Mouse (Mus musculus) gastrocnemius, adult 18-20 months (tissue): Measurements from ENCODE around the gene Cand1. TPM values are rescaled to one million over a fixed set of nuclear protein-coding genes. Genes with fewer than 3 reads are reported as not detected.
A peak's percentile ranks its signal among the peaks of the same experiment; 100 is the strongest.

Experiments
- DNase-seq: peaks from one replicate; pipeline ENCODE4 v3.0.0; 2021; ENCODE audit warnings: low spot score
- total RNA-seq, 2 experiments: library from RNA; stranded (reverse); gene quantifications; 2 replicates each; pipeline ENCODE4 v1.2.3; 2021

The Cand1 gene
- total RNA-seq, 2 experiments from 2014 or later, result 13.0 to 20.7 TPM

DNA sequence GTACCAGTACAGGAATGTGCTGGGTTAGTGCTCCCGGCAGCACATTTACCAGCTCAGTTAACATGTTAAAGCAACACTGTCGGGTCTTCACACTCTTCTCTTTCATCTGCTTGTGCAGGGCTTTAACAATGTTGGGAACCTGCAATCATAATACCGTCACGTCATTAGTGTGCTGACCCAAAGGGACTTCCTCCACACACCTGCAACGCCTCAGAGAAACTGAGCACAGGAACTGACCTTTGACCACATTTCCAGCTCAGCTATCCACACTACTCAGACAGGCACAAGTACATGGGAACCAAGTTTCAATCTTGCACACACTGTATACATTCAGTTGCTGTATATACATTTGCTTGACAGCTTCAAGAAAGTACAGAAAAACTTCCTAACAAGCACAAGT, 27.4 kb downstream of the Cand1 start:
- no peak for DNase-seq

DNA sequence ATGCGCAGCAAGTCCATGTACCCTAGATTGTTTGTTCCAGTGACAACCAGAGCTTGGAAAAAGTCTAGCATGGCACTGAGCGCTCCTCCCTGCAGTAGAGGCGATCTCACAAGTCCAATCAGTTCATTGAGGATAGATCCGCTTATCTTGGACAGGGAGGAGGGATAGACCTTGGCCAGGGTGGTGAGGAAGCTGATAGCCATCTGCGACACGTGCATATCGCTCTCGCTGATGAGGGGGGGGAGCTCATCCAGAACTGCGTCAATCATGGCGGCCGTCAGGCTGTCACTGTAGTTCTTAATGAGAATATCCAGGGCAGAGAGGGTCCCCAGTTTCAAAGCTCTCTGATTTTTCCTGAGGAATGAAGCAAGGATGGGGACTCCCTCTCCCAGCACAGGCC, 28.6 kb downstream of the Cand1 start:
- no peak for DNase-seq

DNA sequence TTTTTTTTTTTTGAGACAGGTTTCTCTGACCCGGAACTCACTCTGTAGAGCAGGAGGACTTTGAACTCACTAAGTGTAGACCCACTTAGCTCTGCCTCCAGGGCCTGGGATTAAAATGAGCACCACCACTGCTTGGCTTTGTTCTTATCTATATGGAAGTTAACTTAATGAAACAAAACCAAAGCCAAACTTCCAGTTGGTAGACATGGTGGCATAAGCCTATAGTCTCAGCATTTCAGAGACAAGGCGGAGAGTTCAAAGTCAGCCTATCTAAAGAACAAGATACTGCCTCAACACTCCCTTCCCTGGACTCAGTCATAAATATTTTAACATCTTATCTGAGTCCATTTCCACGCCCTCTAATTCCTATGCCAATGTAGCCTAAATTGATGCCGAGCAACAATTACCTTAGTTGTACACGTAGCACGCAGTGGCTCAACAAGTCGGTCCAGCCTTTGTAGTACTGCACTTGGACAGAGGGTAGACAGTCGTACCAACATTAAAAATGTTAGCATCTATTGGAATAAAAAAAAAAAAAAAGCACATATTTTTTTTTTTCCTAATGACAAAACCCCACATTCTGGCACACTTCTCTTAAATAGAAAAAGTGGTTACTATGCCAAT, 33.4 kb downstream of the Cand1 start:
- no peak for DNase-seq

DNA sequence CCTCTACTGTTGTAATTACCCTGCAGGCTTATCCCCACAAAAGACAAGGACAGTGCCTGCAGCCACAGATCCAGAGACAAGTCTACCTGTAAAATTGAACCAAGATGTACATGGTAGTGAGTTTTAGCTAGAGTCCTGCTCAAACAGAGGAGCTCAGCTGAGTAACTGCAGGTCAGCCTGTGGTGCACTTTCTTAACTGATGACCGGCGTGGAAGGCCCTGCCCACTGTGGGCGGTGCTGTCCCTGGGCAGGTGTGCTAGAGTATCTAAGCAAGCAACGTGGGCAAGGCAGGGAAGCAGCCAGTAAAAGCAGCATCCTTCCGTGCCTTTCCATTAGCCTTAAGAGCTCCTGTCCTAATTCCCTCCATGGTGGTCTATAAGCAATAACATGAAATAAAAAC, 34.6 kb downstream of the Cand1 start:
- DNase-seq, result no peak

DNA sequence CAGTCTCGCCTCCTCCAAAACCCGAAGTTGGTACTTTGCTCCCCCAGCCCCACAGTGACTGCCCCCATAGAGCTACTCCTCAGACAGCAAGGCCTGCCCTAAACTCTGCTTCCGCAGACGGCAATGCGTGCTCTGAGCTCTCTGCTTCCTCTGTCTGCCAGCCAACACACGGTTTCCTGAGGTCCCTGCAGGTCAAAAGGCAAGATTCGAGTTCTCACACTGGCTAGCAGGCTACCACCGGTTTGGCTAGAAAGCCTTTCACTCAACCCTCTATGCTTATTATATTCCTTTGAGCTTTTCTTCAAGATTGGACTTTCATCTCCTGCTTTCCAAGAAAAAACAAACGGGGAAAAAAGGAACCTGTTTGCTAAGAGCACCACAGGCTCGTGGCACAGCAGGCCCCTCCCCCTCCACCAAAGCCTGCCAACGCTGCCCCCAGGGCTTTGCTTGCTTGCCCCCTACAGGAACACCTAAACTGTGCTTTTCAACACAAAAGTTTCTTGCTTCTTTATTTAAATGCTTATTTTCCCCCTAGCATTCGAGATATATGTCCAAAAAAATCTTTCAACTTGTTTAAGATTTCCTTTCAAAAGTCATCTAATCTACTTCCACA, 35.4 kb downstream of the Cand1 start:
- no peak for DNase-seq

DNA sequence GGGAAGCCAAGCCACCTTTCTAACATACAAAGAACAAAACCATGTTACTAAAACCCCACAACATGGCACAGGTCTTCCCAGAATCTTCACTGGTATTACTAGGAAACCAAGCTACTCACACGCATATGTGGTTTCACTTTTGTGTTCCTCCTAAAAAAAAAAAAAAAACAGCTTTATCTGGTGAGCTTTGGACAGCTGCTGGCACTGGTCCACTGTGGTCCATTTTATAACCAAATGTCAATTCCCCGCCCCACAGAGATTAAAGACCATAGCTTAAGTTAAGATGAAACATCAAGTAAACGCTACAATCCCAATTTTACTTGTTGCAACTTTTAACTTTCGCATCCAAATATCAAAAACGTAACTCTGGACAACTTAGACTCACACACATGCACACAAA, 40.0 kb downstream of the Cand1 start:
- no peak for DNase-seq

DNA sequence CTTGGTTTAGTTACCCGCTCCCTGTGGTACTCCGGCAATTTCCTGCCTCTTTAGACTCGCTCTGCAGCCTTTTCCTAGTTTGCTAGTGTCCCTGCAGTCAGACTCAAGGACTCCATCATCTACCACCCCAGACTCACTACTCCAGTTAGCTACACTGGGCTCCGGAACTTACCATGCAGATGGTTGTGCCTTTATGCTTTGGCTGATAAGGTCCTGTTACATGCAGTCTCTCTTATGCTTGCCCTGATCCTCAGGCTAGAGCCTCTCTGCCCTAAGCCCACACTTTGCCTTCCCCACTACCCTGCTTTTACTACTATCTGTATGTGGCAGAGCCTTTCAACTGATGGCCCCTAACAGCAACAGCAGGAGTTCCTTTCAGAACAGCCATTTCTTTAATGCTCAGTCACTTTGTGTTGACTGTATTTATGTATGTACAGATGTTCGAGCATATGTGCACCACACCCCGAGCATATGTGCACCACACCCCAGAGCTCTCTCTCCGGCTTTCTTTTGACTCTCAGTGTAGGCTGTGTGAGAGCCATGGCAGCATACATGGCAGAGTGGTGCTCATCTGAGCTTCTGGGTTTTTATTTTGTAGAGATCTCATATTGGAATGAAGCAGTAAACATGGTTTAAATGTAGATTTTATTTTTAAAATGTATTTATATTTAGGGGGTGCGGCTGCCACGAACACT, 41.5 kb downstream of the Cand1 start:
- DNase-seq, result no peak

DNA sequence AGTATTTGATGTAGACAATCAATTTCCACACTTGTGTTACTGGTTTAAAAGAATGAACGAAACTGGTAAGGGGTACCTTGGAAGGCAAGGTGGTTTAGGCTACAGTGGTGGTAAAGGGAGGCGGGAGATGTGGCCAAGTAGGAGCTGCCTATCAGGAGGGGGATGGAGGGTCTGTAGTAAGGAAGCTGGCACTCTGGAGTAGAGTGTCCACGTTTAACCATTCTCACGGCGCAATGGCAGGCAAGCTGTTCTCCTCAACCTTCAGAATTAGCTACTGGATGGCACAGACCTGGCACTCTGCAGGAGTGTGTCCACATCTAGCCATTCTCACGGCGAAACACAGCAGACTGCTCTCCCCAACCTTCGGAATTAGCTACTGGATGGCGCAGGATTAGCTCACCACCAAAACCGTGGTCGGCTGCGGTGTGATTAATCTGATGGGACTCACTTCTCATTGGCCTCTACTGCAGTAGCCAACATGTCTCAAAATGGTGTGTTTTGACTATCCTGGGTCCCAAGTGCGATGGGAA, 42.2 kb downstream of the Cand1 start:
- DNase-seq, result no peak

DNA sequence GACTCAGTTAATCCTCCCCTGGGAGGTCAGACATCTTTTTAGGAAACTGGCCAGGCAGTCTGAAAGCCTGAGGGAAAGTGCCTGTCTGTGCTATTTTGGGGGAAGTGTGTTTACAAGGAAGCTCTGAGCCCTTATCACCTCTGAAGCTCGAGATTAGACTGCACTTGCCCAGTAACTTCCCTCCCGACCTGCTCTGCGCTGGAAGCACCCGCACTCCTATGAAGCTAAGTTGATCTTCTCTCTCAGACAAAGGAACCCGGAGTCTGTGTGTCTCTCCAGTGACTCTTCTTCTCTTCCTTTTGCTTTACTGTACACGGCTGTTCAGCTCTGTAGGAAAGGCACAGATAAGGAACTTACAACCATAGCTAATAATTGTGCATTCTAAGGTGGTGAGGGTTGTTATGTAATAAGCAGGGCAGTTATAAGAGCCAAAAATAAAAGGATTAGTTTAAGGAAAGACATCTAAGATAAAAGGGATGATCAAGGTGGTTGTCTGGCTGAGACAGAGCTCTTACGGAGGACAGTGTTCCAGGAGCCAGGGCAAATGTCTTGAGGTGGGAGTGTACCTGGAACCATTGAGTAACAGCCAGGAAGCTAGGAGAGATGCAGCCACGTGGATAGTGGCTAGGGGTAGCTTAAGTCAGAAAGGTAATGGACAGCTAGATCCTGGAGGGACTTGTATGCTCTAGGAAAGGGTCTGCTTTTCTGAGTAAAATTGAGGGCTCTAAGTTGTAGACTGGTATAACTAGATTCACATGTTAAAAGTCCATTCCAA, 47.1 kb downstream of the Cand1 start:
- DNase-seq, result no peak

DNA sequence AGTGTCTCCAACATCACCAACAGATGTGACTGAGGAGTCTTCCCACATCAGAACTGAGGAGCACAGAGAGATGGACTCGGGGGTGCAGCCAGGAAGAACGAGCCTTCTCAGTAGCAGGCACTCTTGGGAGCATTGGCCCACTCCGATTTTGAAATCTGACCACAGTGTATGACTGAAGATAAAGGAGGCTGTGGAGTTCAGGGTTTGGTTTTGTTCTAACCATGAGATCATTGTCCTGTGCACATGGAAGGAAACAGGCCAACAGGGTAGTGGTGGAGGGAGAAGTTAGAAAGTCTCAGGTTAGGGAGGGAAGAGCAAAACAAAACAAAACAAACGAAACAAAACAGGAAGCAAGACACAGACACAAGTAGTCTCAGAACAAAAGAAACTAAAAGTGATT, 52.1 kb downstream of the Cand1 start:
- DNase-seq, result no peak

DNA sequence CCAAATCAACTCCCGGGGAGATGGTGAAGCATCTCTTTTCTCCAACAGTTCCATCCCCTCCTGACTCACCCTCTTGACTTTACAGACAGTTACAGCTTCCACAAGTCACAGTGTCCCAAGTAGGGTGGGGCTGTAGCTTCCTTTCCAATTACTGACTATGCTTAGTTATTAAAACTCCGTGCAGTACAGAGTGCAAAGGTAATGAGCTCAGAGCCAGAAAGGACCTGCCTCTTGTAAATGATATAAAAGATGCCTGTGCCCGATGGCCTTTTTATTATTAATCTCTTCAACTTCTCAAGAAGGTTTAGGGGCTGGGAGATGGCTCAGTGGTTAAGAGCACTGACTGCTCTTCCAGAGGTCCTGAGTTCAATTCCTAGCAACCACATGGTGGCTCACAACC, 70.2 kb downstream of the Cand1 start:
- no peak for DNase-seq

DNA sequence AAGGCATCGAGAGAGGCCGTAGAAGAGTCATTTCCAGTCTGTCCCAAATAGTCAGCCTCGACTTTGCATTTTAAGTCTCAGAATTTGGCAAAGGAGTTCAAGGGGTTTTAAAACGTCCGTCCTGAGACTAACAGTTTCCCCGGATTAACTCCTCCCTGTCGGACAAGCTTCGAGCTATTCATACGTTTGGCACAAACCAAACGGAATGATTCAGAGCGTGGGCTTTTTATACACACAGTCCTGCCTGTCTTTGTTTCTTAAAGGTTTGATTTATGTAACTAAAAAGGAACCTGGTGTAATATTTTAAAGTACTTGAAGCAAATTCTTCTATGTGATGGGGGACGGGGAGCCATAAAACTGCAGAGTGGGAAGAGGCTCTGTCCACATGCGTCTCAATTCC, 70.6 kb downstream of the Cand1 start:
- no peak for DNase-seq

DNA sequence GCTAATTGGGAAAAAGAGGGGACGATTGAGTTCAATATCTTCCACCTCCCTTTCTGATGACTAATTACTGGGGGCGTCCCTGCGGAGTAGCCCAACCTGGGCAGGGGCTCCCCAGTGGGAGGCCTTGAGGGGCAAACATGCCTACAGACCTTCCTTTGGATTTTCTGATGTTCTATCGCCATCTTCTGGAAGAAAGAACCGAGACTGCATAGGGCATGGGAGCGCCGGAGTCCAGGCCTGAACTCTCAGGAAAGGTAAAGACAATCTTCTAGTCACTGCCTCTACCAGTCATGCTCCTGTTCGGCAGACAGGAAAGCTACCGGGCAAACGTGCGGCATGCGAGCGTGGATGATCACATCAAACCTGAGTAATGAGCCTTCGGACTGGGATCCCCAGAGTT, 71.1 kb downstream of the Cand1 start:
- DNase-seq, result peak; percentile 28

DNA sequence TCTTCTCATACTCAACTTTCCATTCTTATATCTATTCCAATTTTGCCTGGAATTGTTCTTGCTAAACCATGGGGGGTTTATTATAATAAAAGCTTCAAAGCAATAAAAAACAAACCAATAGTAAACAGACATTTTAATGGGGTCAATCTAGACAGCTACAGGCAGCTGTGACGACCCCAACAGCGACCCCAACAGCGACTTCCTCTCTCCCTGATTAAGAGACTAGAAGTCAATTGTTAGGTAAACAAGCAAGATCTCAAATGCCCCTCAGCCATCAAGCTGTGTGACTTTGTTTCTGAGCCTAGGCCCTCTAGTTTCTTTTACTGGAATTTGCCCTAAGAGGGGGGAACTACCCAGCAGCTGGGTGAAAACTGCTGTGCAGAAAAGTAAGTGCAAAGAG, 72.0 kb downstream of the Cand1 start:
- no peak for DNase-seq

DNA sequence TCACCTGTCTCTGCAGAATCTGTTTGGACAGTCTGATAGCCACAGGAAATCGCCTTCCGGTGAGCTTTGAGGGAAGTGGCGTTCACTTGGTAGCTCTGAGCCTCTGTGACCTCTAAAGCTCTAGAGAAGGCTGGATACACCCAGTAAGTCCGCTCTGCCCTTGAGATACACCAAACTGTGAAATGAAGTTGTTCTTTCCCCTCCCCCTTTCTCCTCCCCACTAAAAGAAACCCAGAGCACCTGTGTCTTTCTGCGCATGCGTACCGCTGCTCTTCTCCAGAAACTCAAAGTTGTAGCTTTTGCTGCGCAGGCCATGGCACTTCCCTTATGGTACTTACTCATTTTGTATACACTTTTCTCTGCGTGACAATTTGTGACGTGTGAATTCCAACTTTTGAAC, 74.8 kb downstream of the Cand1 start:
- no peak for DNase-seq

DNA sequence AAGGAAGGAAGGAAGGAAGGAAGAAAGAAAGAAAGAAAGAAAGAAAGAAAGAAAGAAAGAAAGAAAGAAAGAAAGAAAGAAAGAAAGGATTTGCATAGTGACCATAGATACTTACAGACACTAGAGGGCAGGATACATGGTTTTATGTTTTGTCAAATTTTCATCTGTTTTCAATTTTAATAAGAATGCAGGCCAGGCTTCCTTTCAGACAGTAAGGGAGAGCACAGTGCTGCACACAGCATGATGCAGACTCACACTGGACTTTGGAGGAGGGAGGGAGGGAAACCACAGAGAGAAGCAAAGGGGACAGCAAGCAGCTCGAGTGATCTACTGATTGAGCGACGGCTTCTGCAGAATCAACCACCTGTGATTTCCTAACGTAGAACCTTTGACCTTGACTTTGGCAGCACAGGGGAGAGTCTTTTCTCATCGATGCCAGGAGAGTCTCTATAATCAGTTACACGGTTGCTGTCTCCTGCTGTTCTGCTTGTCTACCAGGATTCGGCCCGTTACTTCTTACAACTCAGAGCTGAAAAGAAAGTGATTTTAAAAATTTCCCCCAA, 78.0 kb downstream of the Cand1 start:
- DNase-seq, result no peak

DNA sequence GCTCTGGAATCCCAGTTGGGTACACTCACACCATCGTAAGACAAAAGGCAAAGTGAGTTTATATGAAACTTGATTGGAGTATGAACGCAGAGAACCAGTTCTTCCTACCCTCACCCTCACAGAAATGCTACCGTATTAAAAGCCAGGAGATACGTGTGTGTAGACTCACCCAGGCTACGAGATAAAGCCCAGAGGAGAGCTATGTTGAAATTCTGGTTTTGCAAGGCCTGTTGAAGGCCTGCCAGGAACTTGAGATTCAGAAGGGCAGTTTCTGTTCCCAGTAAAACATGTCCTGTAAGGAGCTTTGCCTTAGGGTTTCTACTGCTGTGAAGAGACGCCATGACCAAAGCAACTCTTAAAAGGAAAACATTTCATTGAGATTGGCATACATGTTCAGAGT, 79.7 kb downstream of the Cand1 start:
- DNase-seq, result peak; percentile 25

DNA sequence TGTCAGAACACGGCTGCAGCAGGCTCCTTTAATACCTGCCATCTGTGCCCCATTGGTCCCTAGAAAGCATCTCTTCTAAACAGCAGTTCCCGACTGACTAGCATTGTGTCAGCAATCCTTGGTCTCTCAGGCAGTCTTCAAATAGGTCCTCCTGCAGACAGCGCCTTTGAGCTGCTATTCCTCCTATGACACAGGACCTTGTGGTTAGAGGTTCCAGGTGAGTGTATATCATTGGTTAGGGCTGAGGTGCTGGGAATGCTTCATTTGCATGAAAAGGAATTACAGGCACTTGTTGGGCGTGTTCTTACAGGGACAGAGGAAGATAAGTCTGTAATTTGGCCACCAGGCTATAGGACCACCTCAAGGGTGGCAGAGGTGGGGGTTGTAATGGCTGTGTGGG, 90.6 kb downstream of the Cand1 start:
- no peak for DNase-seq
